Mouse (Mus musculus) natural killer cell, adult 2 months (primary cell): ENCODE data around the gene Hist1h2be.
A peak's percentile ranks its signal among the peaks of the same experiment; 100 is the strongest.
"Not testable (repeated sequence)": the region's sequence is repeated elsewhere in the genome, so short reads cannot be mapped to it uniquely, and the experiment has no call there.

ENCODE experiments used
- DNase-seq, 2 experiments: peaks; one replicate each; pipeline ENCODE4 v3.0.0; 2022; ENCODE audit warnings: low spot score in 2 of 2

The Hist1h2be gene

DNA sequence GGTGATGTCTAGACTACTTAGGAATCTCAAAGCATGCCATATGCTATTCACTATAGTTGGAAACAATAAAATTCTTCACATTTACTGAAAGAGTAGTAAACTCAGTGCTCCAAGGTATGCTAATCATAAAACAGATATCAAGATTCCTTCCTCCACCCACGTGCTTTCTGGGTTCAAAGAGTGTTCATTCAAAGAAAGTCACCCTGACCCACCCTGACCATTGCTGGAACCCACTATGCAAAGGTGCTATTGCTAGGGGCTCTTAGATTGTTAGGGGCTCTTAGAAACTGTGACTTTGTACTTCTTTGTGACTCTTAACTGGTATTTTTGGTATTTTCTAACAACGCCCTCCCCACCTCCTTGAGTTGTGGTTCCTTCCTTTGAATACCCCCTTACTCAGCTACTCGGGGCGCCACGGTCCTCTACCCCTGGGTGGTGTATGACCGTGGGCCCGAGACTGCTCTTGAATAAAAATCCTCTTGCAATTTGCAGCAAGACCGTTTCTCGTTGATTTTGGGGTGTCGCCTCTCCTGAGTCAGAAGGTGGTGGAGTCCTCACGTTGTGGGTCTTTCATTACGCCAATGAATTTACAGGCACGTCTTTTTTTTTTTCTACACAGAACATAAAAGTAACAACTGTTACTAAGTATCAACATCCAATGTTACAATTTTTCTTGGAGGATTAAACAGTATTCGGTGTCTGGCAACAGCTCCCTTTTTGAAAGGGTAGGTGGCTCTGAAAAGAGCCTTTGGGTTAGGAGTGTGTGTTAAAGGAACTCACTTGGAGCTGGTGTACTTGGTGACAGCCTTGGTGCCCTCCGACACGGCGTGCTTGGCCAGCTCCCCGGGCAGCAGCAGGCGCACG is 47.7 kb downstream of the Hist1h2be start:
- DNase-seq = not testable (repeated sequence)

DNA sequence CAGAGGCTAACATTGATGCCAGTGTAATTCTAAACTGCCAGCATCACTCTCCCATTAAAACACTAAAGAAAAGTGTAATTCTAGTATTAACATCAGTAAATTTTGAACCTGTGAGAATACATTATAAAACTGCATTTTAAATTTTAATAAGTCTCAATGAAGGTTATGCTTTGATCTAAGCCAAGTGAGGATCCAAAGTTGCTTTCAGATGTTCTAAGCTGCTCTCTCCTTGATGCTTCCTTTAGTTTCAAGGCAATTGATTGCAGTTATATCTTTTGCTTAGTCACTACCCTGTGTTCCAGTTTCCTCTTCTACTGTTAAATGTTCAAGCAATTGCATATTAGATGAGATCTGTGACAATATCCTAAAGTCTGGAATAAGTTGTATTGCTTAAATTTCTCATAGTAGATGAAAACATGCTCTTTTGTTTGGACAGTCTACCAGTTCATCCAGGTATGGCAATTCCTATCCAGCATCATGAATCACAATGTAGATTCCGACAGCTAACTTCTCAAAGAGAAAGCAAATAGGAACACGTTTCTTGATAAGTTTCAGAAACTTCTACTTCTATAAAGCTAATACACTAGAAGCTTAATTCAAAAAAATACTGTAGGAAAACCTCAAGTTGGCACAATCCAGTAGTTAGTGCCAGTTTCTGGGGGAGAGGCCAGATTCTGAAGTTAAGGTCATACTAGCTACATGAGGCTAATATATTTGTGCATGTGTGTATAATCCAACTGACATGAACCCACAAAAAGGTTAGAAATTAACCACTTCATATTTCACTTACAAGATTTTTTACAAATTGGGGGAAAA is 48.5 kb downstream of the Hist1h2be start:
- DNase-seq = no peak

DNA sequence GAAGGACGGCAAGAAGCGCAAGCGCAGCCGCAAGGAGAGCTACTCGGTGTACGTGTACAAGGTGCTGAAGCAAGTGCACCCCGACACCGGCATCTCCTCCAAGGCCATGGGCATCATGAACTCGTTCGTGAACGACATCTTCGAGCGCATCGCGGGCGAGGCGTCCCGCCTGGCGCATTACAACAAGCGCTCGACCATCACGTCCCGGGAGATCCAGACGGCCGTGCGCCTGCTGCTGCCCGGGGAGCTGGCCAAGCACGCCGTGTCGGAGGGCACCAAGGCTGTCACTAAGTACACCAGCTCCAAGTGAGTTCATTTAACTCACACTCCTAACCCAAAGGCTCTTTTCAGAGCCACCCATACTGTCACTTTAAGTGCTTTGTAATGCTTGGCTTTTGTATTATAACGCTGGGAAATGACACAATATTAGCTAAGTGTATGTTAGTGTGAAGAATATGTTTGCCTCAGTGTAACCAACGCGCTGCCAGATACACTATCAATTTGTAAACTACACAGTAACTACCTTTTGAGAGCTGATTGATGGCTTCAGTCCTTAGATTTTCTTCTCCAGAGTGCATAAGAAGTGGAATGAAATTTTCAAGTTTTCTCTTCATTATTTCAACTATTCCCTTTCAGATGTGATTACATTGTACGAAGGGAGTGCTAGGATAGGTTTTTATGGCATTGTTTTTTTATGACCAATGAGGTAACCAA is 49.3 kb downstream of the Hist1h2be start:
- DNase-seq = not testable (repeated sequence)

DNA sequence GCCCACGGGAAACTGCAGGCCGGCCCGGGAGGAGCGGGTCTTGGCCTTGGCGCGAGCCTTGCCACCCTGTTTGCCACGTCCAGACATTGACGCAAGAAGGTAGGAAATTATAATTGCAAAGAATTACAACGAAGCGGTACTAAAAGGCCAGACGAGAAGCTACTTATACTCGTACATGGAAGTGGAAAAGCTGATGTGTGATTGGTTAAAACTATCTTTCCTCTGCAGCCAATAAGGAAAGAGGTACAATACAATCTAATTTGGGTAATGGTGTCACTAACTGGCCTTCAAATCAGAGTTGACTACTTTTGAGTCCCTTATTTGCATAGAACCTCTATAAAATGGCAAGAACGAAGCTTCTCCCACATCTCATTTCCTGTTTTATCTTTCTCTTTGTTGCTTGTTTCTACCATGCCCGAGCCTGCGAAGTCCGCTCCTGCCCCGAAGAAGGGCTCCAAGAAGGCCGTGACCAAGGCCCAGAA is 49.9 kb downstream of the Hist1h2be start, which contains the start of the genes Hist1h2ae and Hist1h2bg:
Gene Hist1h2ae, minus strand, starts transcription at position 199 of the 482 bp plus-strand sequence.
Gene Hist1h2bg, plus strand, starts transcription at position 375 of the 482 bp plus-strand sequence.
- peak; percentile 71 to 75 for DNase-seq

DNA sequence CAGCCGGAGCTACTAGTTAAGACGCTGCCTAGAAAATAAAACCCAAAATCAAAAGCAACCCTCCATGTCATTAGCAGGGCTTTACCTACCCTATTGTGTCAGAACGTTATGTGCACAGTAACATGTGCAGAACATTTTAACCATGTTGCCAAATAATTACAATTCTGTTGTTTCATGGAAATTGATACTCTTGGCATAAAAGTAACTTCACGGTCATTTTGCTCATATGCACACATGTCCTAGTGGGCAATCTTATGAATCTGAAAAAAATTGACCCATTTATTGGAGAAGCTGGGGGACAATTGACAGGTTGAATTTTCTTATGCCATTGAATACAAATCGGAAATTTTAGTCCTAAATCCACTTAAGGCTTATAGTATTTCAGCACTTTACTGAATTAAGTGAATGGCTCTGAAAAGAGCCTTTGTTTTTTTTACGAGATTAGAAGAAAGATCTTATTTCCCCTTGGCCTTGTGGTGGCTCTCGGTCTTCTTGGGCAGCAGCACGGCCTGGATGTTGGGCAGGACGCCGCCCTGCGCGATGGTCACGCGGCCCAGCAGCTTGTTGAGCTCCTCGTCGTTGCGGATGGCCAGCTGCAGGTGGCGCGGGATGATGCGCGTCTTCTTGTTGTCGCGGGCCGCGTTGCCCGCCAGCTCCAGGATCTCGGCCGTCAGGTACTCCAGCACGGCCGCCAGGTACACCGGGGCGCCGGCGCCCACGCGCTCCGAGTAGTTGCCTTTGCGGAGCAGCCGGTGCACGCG is 50.5 kb downstream of the Hist1h2be start:
- DNase-seq = not testable (repeated sequence)

DNA sequence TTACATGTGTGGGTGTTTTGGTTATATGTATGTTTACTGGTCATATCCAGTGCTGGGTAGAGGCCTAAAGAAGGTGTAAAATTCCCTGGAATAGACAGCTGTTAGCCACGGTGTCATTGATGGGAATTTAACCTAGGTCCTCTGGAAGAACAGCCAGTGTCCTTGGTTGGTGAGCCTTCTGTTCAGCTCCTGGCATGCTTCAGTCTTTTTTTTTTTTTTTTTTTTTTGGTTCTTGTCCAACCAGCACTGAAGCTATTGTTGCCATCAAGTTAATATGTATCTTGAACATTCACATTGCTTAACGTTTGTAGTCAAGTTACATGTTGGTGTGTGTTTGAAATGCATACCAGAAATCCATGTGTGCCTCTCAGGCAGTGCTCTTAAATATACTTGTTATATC is 56.4 kb downstream of the Hist1h2be start:
- DNase-seq = no peak

DNA sequence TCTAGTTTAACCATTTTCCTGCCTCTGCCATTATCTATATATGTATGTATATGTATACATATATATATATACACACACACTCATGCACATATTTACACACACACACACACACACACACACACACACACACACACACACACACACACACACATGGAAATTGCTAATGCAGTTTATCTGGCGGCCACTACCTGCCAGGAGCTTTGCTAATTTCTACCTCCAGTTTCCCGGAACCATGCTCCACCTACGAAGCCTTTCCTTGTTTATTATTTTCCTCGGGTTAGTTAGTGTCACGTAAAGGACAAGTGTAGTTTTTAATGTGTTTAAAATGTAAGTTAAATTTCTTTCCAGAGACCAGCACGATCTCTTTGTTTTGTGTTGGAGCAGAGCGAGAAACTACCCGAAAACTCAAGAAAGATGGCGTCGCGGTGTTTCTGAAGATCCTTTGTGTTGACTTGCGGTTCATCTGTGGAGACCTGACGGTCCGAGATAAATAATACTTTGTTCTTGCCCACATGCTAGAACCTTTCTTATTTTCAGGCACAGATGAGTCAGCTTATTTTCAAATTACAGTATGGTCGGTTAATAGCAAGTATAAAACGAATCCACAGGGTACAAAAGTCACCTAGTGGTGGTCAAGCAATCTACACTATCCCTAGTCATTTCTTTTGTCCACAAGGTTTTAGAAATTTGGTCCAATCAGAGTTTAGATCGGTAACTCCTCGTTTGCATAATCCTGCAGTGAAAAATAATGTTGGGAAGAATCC is 58.0 kb downstream of the Hist1h2be start:
- peak; percentile 56 to 57 for DNase-seq

DNA sequence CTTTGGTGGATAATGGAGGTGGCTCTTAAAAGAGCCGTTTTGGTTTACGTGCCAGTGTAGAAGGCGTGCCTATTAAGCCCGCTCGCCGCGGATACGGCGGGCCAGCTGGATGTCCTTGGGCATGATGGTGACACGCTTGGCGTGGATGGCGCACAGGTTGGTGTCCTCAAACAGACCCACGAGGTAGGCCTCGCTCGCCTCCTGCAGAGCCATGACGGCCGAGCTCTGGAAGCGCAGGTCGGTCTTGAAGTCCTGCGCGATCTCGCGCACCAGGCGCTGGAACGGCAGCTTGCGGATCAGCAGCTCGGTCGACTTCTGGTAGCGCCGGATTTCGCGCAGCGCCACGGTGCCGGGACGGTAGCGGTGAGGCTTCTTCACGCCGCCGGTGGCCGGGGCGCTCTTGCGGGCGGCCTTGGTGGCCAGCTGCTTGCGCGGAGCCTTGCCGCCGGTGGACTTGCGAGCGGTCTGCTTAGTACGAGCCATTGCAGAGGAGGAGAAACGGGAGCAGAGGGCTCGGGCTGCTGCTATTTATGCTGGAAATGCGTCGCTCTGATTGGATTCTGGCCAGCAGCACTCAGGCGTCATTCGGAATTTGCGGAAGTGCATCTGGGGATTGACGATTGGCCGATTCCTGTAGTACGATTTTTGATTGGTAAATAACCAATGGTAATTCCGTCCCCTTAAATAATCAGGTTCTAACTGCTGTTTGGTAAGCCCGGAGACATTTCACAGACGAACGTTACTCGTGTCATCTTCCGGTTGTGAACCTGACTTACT is 58.9 kb downstream of the Hist1h2be start, which contains the start of gene Hist1h3e:
Gene Hist1h3e, minus strand, starts transcription at position 487 of the 777 bp plus-strand sequence.
- DNase-seq = peak; percentile 93 to 95

DNA sequence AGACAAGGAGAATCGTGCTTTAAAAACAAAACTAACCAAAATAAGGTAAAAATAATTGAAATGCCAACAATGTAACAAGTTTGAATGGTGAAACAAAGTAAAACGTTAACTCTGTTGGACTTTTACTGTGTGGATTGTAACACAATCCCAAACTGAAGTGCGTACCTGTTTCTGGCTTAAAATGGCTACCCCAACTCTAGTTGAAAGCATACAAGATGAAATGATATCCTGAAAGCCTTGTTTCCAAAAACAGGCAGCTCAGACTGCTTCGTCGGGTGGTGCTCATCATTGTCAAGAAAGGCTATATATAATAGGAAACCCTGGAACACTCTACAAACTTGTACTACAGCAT is 59.4 kb downstream of the Hist1h2be start:
- DNase-seq = not testable (repeated sequence)

DNA sequence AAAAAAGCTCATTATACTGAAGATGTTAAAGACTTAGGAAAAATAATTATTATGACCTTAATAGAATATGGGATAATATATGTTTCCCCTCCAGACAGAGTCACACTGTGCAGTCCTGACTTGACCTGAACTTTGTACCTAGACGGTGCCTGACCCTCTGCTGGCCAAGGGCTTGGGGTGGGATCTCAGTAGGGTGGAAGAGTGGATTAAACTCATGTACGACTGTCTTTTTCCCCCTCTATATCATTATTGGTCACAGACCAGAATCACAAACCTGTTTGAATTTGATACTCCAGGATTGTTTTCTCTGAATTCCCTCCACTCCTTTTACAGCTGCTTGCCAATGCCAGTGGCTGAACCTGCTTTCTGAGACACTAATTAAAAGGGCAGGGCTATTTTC is 60.2 kb downstream of the Hist1h2be start:
- not testable (repeated sequence) for DNase-seq

DNA sequence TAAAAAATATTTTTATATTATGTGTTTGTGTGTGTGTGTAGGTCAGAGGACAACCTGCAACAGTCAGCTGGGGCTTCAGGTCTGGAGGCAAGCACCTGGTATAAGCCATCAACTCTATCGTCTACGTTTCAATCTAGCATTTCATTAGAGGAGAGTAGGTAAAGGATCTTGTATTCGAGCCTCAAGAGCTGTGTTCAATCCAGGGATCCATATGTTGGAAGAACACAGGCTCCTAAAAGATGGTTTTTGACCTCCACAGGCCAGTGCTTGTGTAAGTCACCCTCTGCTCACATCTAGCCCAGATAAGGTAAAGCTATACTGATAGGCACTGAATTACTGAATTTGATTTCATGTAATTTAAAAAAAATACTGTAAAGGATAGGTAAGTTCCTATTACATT is 64.0 kb downstream of the Hist1h2be start:
- DNase-seq = no peak

DNA sequence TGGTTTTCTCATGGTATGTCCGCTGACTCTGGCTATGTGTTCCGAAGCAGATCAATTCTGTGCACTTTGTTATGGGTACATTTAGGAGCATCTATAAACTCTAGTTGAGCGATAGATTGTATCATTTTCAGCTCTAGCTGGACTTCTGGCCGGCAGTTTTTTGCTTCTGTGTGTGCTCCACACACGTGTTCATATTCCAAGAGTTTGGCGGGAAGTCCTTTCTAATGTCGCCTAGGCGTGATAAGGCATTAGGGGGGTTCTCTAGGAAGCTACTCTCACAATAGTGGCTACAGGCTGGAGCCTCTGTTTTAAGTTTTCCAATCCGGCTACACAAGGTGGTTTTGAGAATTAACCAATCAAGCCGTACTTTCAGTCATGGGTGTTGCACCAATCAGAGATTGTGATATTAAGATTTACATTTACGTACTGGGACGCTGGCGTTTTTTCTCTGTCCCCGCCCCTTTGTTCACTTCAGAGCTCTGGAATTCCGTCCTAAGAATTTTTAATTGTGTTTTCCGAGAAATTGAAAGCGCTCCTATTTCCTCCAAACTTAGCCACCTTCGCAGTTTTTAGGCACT is 65.0 kb downstream of the Hist1h2be start:
- DNase-seq = peak; percentile 52 to 61

DNA sequence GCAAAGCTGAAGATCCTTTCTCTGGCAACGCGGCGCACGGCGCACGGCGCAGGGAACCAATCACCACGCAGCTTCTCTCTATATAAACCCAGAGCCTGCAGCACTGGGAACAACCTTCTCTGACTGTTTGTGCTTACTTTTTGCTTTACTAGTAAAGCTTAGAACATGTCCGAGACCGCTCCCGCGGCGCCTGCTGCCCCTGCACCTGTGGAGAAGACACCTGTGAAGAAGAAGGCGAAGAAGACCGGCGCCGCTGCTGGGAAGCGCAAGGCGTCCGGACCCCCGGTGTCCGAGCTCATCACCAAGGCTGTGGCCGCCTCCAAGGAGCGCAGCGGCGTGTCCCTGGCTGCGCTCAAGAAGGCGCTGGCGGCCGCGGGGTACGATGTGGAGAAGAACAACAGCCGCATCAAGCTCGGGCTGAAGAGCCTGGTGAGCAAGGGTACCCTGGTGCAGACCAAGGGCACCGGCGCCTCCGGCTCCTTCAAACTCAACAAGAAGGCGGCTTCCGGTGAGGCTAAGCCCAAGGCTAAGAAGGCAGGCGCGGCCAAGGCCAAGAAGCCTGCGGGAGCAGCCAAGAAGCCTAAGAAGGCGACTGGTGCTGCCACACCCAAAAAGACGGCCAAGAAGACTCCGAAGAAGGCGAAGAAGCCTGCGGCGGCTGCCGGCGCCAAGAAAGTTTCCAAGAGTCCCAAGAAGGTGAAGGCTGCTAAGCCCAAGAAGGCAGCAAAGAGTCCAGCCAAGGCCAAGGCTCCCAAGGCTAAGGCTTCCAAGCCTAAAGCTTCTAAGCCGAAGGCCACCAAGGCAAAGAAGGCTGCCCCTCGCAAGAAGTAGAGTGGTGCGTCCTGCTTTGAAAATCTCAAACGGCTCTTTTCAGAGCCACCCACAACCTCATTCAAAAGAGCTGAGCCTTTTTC is 65.7 kb downstream of the Hist1h2be start:
- peak; percentile 54 to 67 for DNase-seq

DNA sequence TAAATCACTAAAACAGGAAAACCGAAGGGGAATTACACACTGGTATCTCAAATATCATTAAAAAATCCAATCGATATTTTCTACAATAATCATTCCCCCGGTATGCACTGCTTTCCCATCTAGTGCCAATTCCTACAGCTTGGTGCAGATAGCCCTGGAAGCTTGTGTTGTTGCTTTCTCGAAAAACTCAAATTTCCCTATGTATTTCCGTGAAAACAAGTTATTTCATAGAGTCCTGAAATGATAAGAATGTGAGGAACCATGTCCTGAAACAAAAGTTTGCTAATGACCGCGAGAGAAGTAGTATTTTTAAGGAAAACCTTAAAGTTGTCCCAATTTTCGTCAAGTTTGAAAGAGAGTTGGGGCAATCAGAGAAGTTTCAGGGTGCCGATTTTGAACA is 66.5 kb downstream of the Hist1h2be start:
- DNase-seq = no peak

DNA sequence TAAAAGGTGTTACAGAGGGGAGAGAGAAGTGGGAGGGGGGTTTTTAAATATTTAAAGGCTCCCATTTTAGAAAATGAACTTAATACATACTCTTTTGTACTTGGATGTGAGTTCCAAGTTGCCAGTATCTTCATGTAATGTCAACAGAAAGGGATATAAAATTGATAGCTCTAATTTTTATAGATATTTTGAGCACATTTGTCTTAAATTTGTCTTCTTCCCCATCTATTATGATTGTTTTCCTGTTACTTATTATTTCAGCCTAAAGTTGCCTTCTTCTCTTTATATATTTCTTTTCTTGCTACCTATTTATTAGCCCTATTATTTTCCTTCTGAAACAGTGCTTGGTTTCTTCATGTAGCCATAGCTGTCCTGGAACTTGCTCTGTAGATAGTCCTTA is 68.0 kb downstream of the Hist1h2be start, which contains the start of gene Hist1h1d:
Gene Hist1h1d, plus strand, starts transcription at position 301 of the 400 bp plus-strand sequence.
- DNase-seq = no peak

DNA sequence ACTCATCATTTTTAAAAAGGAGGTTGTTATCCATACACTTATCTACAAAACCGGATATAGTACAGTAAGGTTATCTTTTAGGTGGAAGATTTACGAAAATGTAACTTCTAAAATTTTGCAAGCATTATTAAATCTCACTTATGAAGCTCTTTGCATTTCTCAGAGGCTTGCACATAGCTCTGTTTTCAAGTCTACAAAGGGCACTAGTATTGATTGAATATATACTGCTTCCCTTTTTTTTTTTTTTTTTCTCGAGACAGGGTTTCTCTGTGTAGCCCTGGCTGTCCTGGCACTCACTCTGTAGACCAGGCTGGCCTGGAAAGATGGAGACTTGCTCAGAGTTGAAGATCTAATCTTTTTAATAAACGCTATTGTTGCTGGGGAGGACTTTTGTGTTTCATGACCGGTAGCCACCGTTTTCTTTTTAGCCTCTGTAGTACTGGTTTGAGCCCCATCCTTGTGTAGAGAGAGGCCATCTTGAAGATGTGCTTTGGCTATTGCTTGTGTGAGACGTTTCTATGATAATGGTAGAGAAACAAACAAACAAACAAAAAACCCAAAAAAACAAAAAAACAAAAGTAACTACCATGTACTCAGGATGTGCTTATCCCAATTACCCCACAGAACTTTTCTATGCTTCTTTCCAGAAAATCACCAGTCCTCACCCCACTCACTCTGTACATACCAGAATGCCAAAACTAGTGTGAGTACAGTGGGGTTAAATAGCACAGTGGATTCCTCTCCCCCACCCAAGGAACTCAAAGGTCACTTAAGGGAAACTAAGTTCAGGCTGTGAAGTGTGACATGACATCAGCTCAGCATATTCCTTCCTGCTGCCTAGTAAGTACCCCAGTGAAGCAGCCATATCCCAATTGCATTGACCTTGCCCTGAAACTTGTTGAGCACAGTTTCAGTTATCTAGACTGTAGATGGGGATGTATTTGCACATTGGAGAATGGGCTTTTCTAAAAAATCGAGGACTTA is 68.7 kb downstream of the Hist1h2be start:
- no peak for DNase-seq
